Mouse (Mus musculus): ENCODE results near the gene Rfwd3. TPM values are rescaled to one million over a fixed set of nuclear protein-coding genes. Genes with fewer than 3 reads are reported as not detected.
"Not testable (repeated sequence)": the region's sequence is repeated elsewhere in the genome, so short reads cannot be mapped to it uniquely, and the experiment has no call there.

The Rfwd3 gene
- polyA plus RNA-seq, 1 experiment from 2014 or later = 70.6 TPM

- WGBS (ENCODE audit: insufficient replicate concordance) = 84% methylated on average over 15 of the region's 15 CpGs
- not testable (repeated sequence) for H3K9ac ChIP-seq; H3K27me3 ChIP-seq (replicated peaks); H3K4me3 ChIP-seq; H3K4me2 ChIP-seq; ATAC-seq; H3K27ac ChIP-seq; H3K36me3 ChIP-seq; H3K9me3 ChIP-seq (replicated peaks)
- peaks cover 29% of the 10 kb centered on the region for H3K4me1 ChIP-seq
Observed at GRCm38 (mm10) chr8:111310006-111310405, 10.0 kb upstream of the Rfwd3 start.

GRCm38 (mm10) chr8:111305031-111305730 lies 5.2 kb upstream of the Rfwd3 start:
- Histone ChIP-seq H3K36me3 (no peaks in the 10 kb centered on the region), H3K4me1 (0 out of 2 replicates have a peak, but pooled peaks cover 6% of the 10 kb centered on the region), H3K27ac (no peak overlapping the region), H3K9me3 (replicated peaks) (no peaks in the 10 kb centered on the region), H3K4me3 (no peak overlapping the region), H3K4me2 (no peak overlapping the region), H3K27me3 (replicated peaks) (no peaks in the 10 kb centered on the region), H3K9ac (no peak overlapping the region)
- ATAC-seq = no peak
- WGBS (ENCODE audit: insufficient replicate concordance) = 37% methylated on average over 5 of the region's 5 CpGs

GRCm38 (mm10) chr8:111304359-111304758 lies 4.3 kb upstream of the Rfwd3 start:
- H3K4me2 ChIP-seq = no peak overlapping the region
- H3K9me3 ChIP-seq (replicated peaks) = no peaks in the 10 kb centered on the region
- no peaks in the 10 kb centered on the region for H3K27me3 ChIP-seq (replicated peaks)
- H3K4me1 ChIP-seq = 0 out of 2 replicates have a peak, but pooled peaks cover 6% of the 10 kb centered on the region
- no peak overlapping the region for H3K9ac ChIP-seq
- H3K4me3 ChIP-seq = no peak overlapping the region
- no peak for ATAC-seq
- no peak overlapping the region for H3K27ac ChIP-seq
- H3K36me3 ChIP-seq = no peaks in the 10 kb centered on the region
- WGBS (ENCODE audit: insufficient replicate concordance) = 79% methylated on average over 3 of the region's 3 CpGs

GRCm38 (mm10) chr8:111303076-111303803 lies 3.2 kb upstream of the Rfwd3 start:
- ATAC-seq, H3K36me3 ChIP-seq: not testable (repeated sequence)

GRCm38 (mm10) chr8:111300597-111301546 lies 850 bp upstream of the Rfwd3 start:
- 53% methylated on average over 11 of the region's 11 CpGs for WGBS (ENCODE audit: insufficient replicate concordance)
- peak overlapping the region; percentile 60 for H3K9ac ChIP-seq

More at GRCm38 (mm10) chr8:111303076-111303803, 3.2 kb upstream of the Rfwd3 start:
- not testable (repeated sequence) for H3K4me2 ChIP-seq; H3K27me3 ChIP-seq (replicated peaks); H3K9ac ChIP-seq; H3K4me3 ChIP-seq; H3K27ac ChIP-seq; H3K9me3 ChIP-seq (replicated peaks)
- 68% methylated on average over 5 of the region's 5 CpGs for WGBS (ENCODE audit: insufficient replicate concordance)
- H3K4me1 ChIP-seq = peaks cover 12% of the 10 kb centered on the region

GRCm38 (mm10) chr8:111299363-111299820 lies 630 bp downstream of the Rfwd3 start:
- Histone ChIP-seq H3K36me3 (peaks cover 34% of the 10 kb centered on the region), H3K4me2 (peak overlapping the region; percentile 77), H3K9ac (peak overlapping the region; percentile 97), H3K27me3 (replicated peaks) (no peaks in the 10 kb centered on the region), H3K4me3 (peak overlapping the region; percentile 92), H3K4me1 (peaks cover 40% of the 10 kb centered on the region), H3K27ac (peak overlapping the region; percentile 92), H3K9me3 (replicated peaks) (no peaks in the 10 kb centered on the region)
- under 1% methylated on average over 28 of the region's 28 CpGs for WGBS (ENCODE audit: insufficient replicate concordance)
- peak; percentile 46; the same call in 1 of the 2 replicates for ATAC-seq

More at GRCm38 (mm10) chr8:111300597-111301546, 850 bp upstream of the Rfwd3 start:
- peak overlapping the region; percentile 92 for H3K4me3 ChIP-seq
- peak overlapping the region; percentile 67 for H3K4me2 ChIP-seq
- no peak; the same call in 1 of the 2 replicates for ATAC-seq
- peak overlapping the region; percentile 88 for H3K27ac ChIP-seq
- H3K36me3 ChIP-seq = peaks cover 19% of the 10 kb centered on the region
- no peaks in the 10 kb centered on the region for H3K27me3 ChIP-seq (replicated peaks)
- H3K9me3 ChIP-seq (replicated peaks) = no peaks in the 10 kb centered on the region
- H3K4me1 ChIP-seq = peaks cover 29% of the 10 kb centered on the region

- H3K4me1 ChIP-seq = peaks cover 45% of the 10 kb centered on the region
- H3K9ac ChIP-seq = peak overlapping the region; percentile 97
- peak overlapping the region; percentile 77 for H3K4me2 ChIP-seq
- H3K36me3 ChIP-seq = peaks cover 48% of the 10 kb centered on the region
- peak overlapping the region; percentile 92 for H3K4me3 ChIP-seq
- H3K27ac ChIP-seq = no peak overlapping the region; the same call in 1 of the 2 replicates
- ATAC-seq = no peak
- 89% methylated on average over 1 of the region's 1 CpGs for WGBS (ENCODE audit: insufficient replicate concordance)
- H3K9me3 ChIP-seq (replicated peaks) = no peaks in the 10 kb centered on the region
- no peaks in the 10 kb centered on the region for H3K27me3 ChIP-seq (replicated peaks)
Observed at GRCm38 (mm10) chr8:111298011-111298410, 2.0 kb downstream of the Rfwd3 start.

- H3K9me3 ChIP-seq (replicated peaks) = no peaks in the 10 kb centered on the region
- no peak overlapping the region for H3K4me3 ChIP-seq
- H3K27me3 ChIP-seq (replicated peaks) = no peaks in the 10 kb centered on the region
- H3K36me3 ChIP-seq = peaks cover 98% of the 10 kb centered on the region
- H3K4me2 ChIP-seq = no peak overlapping the region
- no peak for ATAC-seq
- H3K4me1 ChIP-seq = peaks cover 27% of the 10 kb centered on the region
- 88% methylated on average over 7 of the region's 7 CpGs for WGBS (ENCODE audit: insufficient replicate concordance)
- no peak overlapping the region for H3K9ac ChIP-seq
- H3K27ac ChIP-seq = no peak overlapping the region
Observed at GRCm38 (mm10) chr8:111291733-111292132, 8.3 kb downstream of the Rfwd3 start.

- no peak for ATAC-seq
- no peaks in the 10 kb centered on the region for H3K9me3 ChIP-seq (replicated peaks)
- no peak overlapping the region for H3K4me3 ChIP-seq
- H3K27ac ChIP-seq = no peak overlapping the region
- WGBS (ENCODE audit: insufficient replicate concordance) = 92% methylated on average over 7 of the region's 7 CpGs
- H3K9ac ChIP-seq = no peak overlapping the region
- H3K4me1 ChIP-seq = peaks cover 18% of the 10 kb centered on the region
- no peak overlapping the region for H3K4me2 ChIP-seq
- no peaks in the 10 kb centered on the region for H3K27me3 ChIP-seq (replicated peaks)
- peaks cover 98% of the 10 kb centered on the region for H3K36me3 ChIP-seq
Observed at GRCm38 (mm10) chr8:111290586-111290985, 9.4 kb downstream of the Rfwd3 start.

- 93% methylated on average over 4 of the region's 4 CpGs for WGBS (ENCODE audit: insufficient replicate concordance)
Observed at GRCm38 (mm10) chr8:111285603-111286002, 14.4 kb downstream of the Rfwd3 start.

GRCm38 (mm10) chr8:111282093-111282492 lies 17.9 kb downstream of the Rfwd3 start:
- no peaks in the 10 kb centered on the region for H3K9me3 ChIP-seq (replicated peaks)
- 90% methylated on average over 3 of the region's 3 CpGs for WGBS (ENCODE audit: insufficient replicate concordance)
- H3K4me1 ChIP-seq = no peaks in the 10 kb centered on the region
- H3K4me3 ChIP-seq = no peak overlapping the region
- H3K27ac ChIP-seq = no peak overlapping the region
- no peaks in the 10 kb centered on the region for H3K27me3 ChIP-seq (replicated peaks)
- no peak overlapping the region for H3K9ac ChIP-seq
- no peak for ATAC-seq
- peaks cover 98% of the 10 kb centered on the region for H3K36me3 ChIP-seq
- H3K4me2 ChIP-seq = no peak overlapping the region

More at GRCm38 (mm10) chr8:111285603-111286002, 14.4 kb downstream of the Rfwd3 start:
- Histone ChIP-seq H3K9me3 (replicated peaks) (no peaks in the 10 kb centered on the region), H3K27ac (no peak overlapping the region), H3K27me3 (replicated peaks) (no peaks in the 10 kb centered on the region), H3K36me3 (peaks cover 98% of the 10 kb centered on the region), H3K4me3 (no peak overlapping the region), H3K4me1 (no peaks in the 10 kb centered on the region), H3K9ac (no peak overlapping the region), H3K4me2 (no peak overlapping the region)
- no peak for ATAC-seq
